Mouse (Mus musculus): ENCODE results near the gene Zswim5. TPM values are rescaled to one million over a fixed set of nuclear protein-coding genes. Genes with fewer than 3 reads are reported as not detected.

The Zswim5 gene
- polyA plus RNA-seq, 1 experiment, result 0.20 TPM

GRCm38 (mm10) chr4:117005611-117006400 is 128.6 kb downstream of the Zswim5 start:
- TF ChIP-seq POLR2A (IDR thresholded peaks at IDR 0.05; ENCODE audit: control insufficient read depth, extremely low read depth, insufficient read depth, low read length, poor library complexity), result no peak
- TF ChIP-seq CTCF (IDR thresholded peaks at IDR 0.05; ENCODE audit: borderline replicate concordance, control insufficient read depth, extremely low read depth, insufficient read depth, low read length, poor library complexity), result no peak
- Histone ChIP-seq H3K36me3 (ENCODE audit: control insufficient read depth, insufficient read depth, low read length) (peaks cover 13% of the 10 kb centered on the region), H3K27ac (ENCODE audit: control insufficient read depth, insufficient read depth, low read length) (no peak overlapping the region), H3K4me1 (replicated peaks; ENCODE audit: control insufficient read depth, insufficient read depth, low read length) (no peaks in the 10 kb centered on the region), H3K4me3 (ENCODE audit: control insufficient read depth, insufficient read depth, low read length) (no peak overlapping the region), H3K27me3 (ENCODE audit: control insufficient read depth, insufficient read depth, low read length) (no peaks in the 10 kb centered on the region)
- DNase-seq, result no peak
- 92% methylated on average over 7 of the region's 7 CpGs for WGBS

- H3K27me3 ChIP-seq (ENCODE audit: control insufficient read depth, insufficient read depth, low read length), result no peaks in the 10 kb centered on the region
- TF ChIP-seq CTCF (IDR thresholded peaks at IDR 0.05; ENCODE audit: borderline replicate concordance, control insufficient read depth, extremely low read depth, insufficient read depth, low read length, poor library complexity) (no peak), POLR2A (IDR thresholded peaks at IDR 0.05; ENCODE audit: control insufficient read depth, extremely low read depth, insufficient read depth, low read length, poor library complexity) (no peak)
- peaks cover 12% of the 10 kb centered on the region for H3K36me3 ChIP-seq (ENCODE audit: control insufficient read depth, insufficient read depth, low read length)
- 82% methylated on average over 3 of the region's 3 CpGs for WGBS
- H3K27ac ChIP-seq (ENCODE audit: control insufficient read depth, insufficient read depth, low read length), result no peak overlapping the region
- no peaks in the 10 kb centered on the region for H3K4me1 ChIP-seq (replicated peaks; ENCODE audit: control insufficient read depth, insufficient read depth, low read length)
- no peak for DNase-seq
- no peak overlapping the region for H3K4me3 ChIP-seq (ENCODE audit: control insufficient read depth, insufficient read depth, low read length)
These were observed 129.9 kb downstream of the Zswim5 start for GRCm38 (mm10) chr4:117007058-117007457.

- Histone ChIP-seq H3K4me1 (replicated peaks; ENCODE audit: control insufficient read depth, insufficient read depth, low read length) (no peaks in the 10 kb centered on the region), H3K36me3 (ENCODE audit: control insufficient read depth, insufficient read depth, low read length) (no peaks in the 10 kb centered on the region), H3K27ac (ENCODE audit: control insufficient read depth, insufficient read depth, low read length) (no peak overlapping the region), H3K27me3 (ENCODE audit: control insufficient read depth, insufficient read depth, low read length) (no peaks in the 10 kb centered on the region), H3K4me3 (ENCODE audit: control insufficient read depth, insufficient read depth, low read length) (no peak overlapping the region)
- TF ChIP-seq POLR2A (IDR thresholded peaks at IDR 0.05; ENCODE audit: control insufficient read depth, extremely low read depth, insufficient read depth, low read length, poor library complexity), result no peak
- 93% methylated on average over 5 of the region's 5 CpGs for WGBS
- no peak for DNase-seq
These were observed 133.1 kb downstream of the Zswim5 start for GRCm38 (mm10) chr4:117010231-117010630.

- H3K4me3 ChIP-seq (ENCODE audit: control insufficient read depth, insufficient read depth, low read length), result no peak overlapping the region
- no peak for DNase-seq
- no peak for TF ChIP-seq CTCF (IDR thresholded peaks at IDR 0.05; ENCODE audit: borderline replicate concordance, control insufficient read depth, extremely low read depth, insufficient read depth, low read length, poor library complexity)
- no peak for TF ChIP-seq POLR2A (IDR thresholded peaks at IDR 0.05; ENCODE audit: control insufficient read depth, extremely low read depth, insufficient read depth, low read length, poor library complexity)
- no peak overlapping the region for H3K27ac ChIP-seq (ENCODE audit: control insufficient read depth, insufficient read depth, low read length)
- no peaks in the 10 kb centered on the region for H3K4me1 ChIP-seq (replicated peaks; ENCODE audit: control insufficient read depth, insufficient read depth, low read length)
- H3K27me3 ChIP-seq (ENCODE audit: control insufficient read depth, insufficient read depth, low read length), result no peaks in the 10 kb centered on the region
- 88% methylated on average over 6 of the region's 6 CpGs for WGBS
- no peaks in the 10 kb centered on the region for H3K36me3 ChIP-seq (ENCODE audit: control insufficient read depth, insufficient read depth, low read length)
These were observed 136.4 kb downstream of the Zswim5 start for GRCm38 (mm10) chr4:117013596-117013995.

- DNase-seq, result no peak
- no peak overlapping the region for H3K27ac ChIP-seq (ENCODE audit: control insufficient read depth, insufficient read depth, low read length)
- H3K4me3 ChIP-seq (ENCODE audit: control insufficient read depth, insufficient read depth, low read length), result no peak overlapping the region
- WGBS, result 81% methylated on average over 4 of the region's 4 CpGs
- peaks cover 4% of the 10 kb centered on the region; the same call in 1 of the 2 replicates for H3K4me1 ChIP-seq (replicated peaks; ENCODE audit: control insufficient read depth, insufficient read depth, low read length)
- H3K36me3 ChIP-seq (ENCODE audit: control insufficient read depth, insufficient read depth, low read length), result no peaks in the 10 kb centered on the region
- H3K27me3 ChIP-seq (ENCODE audit: control insufficient read depth, insufficient read depth, low read length), result no peaks in the 10 kb centered on the region
- TF ChIP-seq POLR2A (IDR thresholded peaks at IDR 0.05; ENCODE audit: control insufficient read depth, extremely low read depth, insufficient read depth, low read length, poor library complexity), result no peak
- TF ChIP-seq CTCF (IDR thresholded peaks at IDR 0.05; ENCODE audit: borderline replicate concordance, control insufficient read depth, extremely low read depth, insufficient read depth, low read length, poor library complexity), result no peak
These were observed 137.8 kb downstream of the Zswim5 start for GRCm38 (mm10) chr4:117014901-117015415.

- Histone ChIP-seq H3K36me3 (ENCODE audit: control insufficient read depth, insufficient read depth, low read length) (no peaks in the 10 kb centered on the region), H3K4me3 (ENCODE audit: control insufficient read depth, insufficient read depth, low read length) (no peak overlapping the region), H3K27me3 (ENCODE audit: control insufficient read depth, insufficient read depth, low read length) (no peaks in the 10 kb centered on the region), H3K27ac (ENCODE audit: control insufficient read depth, insufficient read depth, low read length) (no peak overlapping the region), H3K4me1 (replicated peaks; ENCODE audit: control insufficient read depth, insufficient read depth, low read length) (peaks cover 4% of the 10 kb centered on the region; the same call in 1 of the 2 replicates)
- TF ChIP-seq POLR2A (IDR thresholded peaks at IDR 0.05; ENCODE audit: control insufficient read depth, extremely low read depth, insufficient read depth, low read length, poor library complexity), result no peak
- TF ChIP-seq CTCF (IDR thresholded peaks at IDR 0.05; ENCODE audit: borderline replicate concordance, control insufficient read depth, extremely low read depth, insufficient read depth, low read length, poor library complexity), result no peak
- WGBS, result 80% methylated on average over 2 of the region's 2 CpGs
- DNase-seq, result no peak
These were observed 140.6 kb downstream of the Zswim5 start for GRCm38 (mm10) chr4:117017738-117018137.

Measured in thymus, adult 2 months (tissue).